Mouse (Mus musculus) megakaryocyte-erythroid progenitor cell, adult 5 weeks (primary cell): ENCODE data around the gene Gm3138. TPM values are rescaled to one million over a fixed set of nuclear protein-coding genes. Genes with fewer than 3 reads are reported as not detected.

Source experiments
- polyA plus RNA-seq: library from polyadenylated mRNA; stranded (reverse); fragments of >175 nt; gene quantifications from 2 replicates; pipeline ENCODE4 v1.2.3, GENCODE M21; 2012

The Gm3138 gene
- polyA plus RNA-seq: not detected in 2 replicates

DNA sequence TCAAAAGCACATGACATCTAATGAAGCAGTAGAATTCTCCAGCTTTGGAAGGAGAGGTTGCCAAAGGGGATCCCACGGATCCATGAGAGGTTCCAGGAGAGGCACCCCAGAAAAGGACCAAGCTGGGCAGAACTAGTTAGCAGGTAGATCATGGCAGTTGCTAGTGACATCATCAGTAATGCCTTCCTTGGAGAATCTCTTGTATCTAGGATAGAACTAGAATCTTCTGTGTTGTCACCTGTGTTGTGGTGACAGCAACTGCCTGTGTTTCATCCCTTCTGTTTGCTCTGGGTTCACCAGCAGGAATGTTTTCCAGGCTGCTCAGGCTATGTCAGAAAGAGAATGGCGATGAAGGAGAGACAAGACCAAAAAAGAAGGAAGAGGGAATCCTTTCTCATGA, at the start of gene Gm3138:
Gene Gm3138 (plus strand): TSS at position 301 of the 400 bp plus-strand sequence.

Other genes with a start within 250 kb of the Gm3138 start
- gene Gm5796, start 225.7 kb upstream of the Gm3138 start, polyA plus RNA-seq: 0.04 TPM in 1 of 2 replicates, not detected in the other
- not detected in 2 replicates for gene Gm3115, start 165.5 kb upstream of the Gm3138 start, polyA plus RNA-seq
- gene Gm8108, start 139.1 kb upstream of the Gm3138 start, polyA plus RNA-seq: not detected in 2 replicates
- gene Gm3127, start 84.6 kb upstream of the Gm3138 start, polyA plus RNA-seq: not detected in 2 replicates
- not detected in 2 replicates for gene Gm2974, start 67.1 kb upstream of the Gm3138 start, polyA plus RNA-seq
- not detected in 2 replicates for gene Gm3149, start 67.7 kb downstream of the Gm3138 start, polyA plus RNA-seq
- gene 2610042L04Rik, start 85.1 kb downstream of the Gm3138 start, polyA plus RNA-seq: not detected in 2 replicates
- gene Gm3159, start 147.9 kb downstream of the Gm3138 start, polyA plus RNA-seq: not detected in 2 replicates
- gene Gm3164, start 165.8 kb downstream of the Gm3138 start, polyA plus RNA-seq: not detected in 2 replicates
- not detected in 2 replicates for gene Gm3173, start 181.4 kb downstream of the Gm3138 start, polyA plus RNA-seq
- not detected in 2 replicates for gene Gm3182, start 232.1 kb downstream of the Gm3138 start, polyA plus RNA-seq